Mouse (Mus musculus) stomach, postnatal 0 days (tissue): ENCODE results near the gene Tmem91.

Source experiments
- CTCF ChIP-seq: IDR thresholded peaks from 2 replicates; pipeline ENCODE4 v1.5.1; 2016; ENCODE audit warnings: antibody characterized with exemption, low read depth, mild to moderate bottlenecking, moderate library complexity
- EP300 ChIP-seq: optimal IDR thresholded peaks from 2 replicates; pipeline ENCODE3; 2016; ENCODE audit warnings: antibody characterized with exemption

GRCm38 (mm10) chr7:25620751-25621150, 54.2 kb downstream of the Tmem91 start:
- TF ChIP-seq CTCF (no peak), EP300 (no peak)
